Mouse (Mus musculus): Measurements from ENCODE around the gene Nucks1.

Gene Nucks1

GRCm38 (mm10) chr1:131910001-131910648 lies at the start of gene Nucks1:
TSS of gene Nucks1 (plus strand) at chr1:131910534.
- TF ChIP-seq GATA4 (IDR thresholded peaks at IDR 0.05; ENCODE audit: insufficient replicate concordance, low read length): no peak; the same call in 1 of the 2 replicates

- TF ChIP-seq GATA4 (IDR thresholded peaks at IDR 0.05; ENCODE audit: insufficient replicate concordance, low read length): no peak
Observed at GRCm38 (mm10) chr1:131861811-131862210, 48.5 kb upstream of the Nucks1 start.

- no peak for TF ChIP-seq GATA4 (IDR thresholded peaks at IDR 0.05; ENCODE audit: insufficient replicate concordance, low read length)
Observed at GRCm38 (mm10) chr1:131865596-131865995, 44.7 kb upstream of the Nucks1 start.

GRCm38 (mm10) chr1:131866304-131866999 lies 43.9 kb upstream of the Nucks1 start:
- TF ChIP-seq GATA4 (IDR thresholded peaks at IDR 0.05; ENCODE audit: insufficient replicate concordance, low read length): no peak

GRCm38 (mm10) chr1:131867093-131867945 lies 43.0 kb upstream of the Nucks1 start, which contains the start of gene Rab29:
TSS of gene Rab29 (plus strand) at chr1:131867224.
- TF ChIP-seq GATA4 (IDR thresholded peaks at IDR 0.05; ENCODE audit: insufficient replicate concordance, low read length): no peak

GRCm38 (mm10) chr1:131867946-131868290 lies 42.4 kb upstream of the Nucks1 start:
- no peak for TF ChIP-seq GATA4 (IDR thresholded peaks at IDR 0.05; ENCODE audit: insufficient replicate concordance, low read length)

- TF ChIP-seq GATA4 (IDR thresholded peaks at IDR 0.05; ENCODE audit: insufficient replicate concordance, low read length): no peak
Observed at GRCm38 (mm10) chr1:131869561-131869960, 40.8 kb upstream of the Nucks1 start.

- no peak for TF ChIP-seq GATA4 (IDR thresholded peaks at IDR 0.05; ENCODE audit: insufficient replicate concordance, low read length)
Observed at GRCm38 (mm10) chr1:131872856-131873255, 37.5 kb upstream of the Nucks1 start.

GRCm38 (mm10) chr1:131879816-131880215 lies 30.5 kb upstream of the Nucks1 start:
- TF ChIP-seq GATA4 (IDR thresholded peaks at IDR 0.05; ENCODE audit: insufficient replicate concordance, low read length): no peak

- no peak for TF ChIP-seq GATA4 (IDR thresholded peaks at IDR 0.05; ENCODE audit: insufficient replicate concordance, low read length)
Observed at GRCm38 (mm10) chr1:131882787-131883186, 27.5 kb upstream of the Nucks1 start.

GRCm38 (mm10) chr1:131886173-131886572 lies 24.2 kb upstream of the Nucks1 start:
- no peak for TF ChIP-seq GATA4 (IDR thresholded peaks at IDR 0.05; ENCODE audit: insufficient replicate concordance, low read length)

- TF ChIP-seq GATA4 (IDR thresholded peaks at IDR 0.05; ENCODE audit: insufficient replicate concordance, low read length): no peak
Observed at GRCm38 (mm10) chr1:131886641-131887040, 23.7 kb upstream of the Nucks1 start.

GRCm38 (mm10) chr1:131890043-131890658 lies 20.2 kb upstream of the Nucks1 start:
- TF ChIP-seq GATA4 (IDR thresholded peaks at IDR 0.05; ENCODE audit: insufficient replicate concordance, low read length): no peak

GRCm38 (mm10) chr1:131891436-131891835 lies 18.9 kb upstream of the Nucks1 start:
- TF ChIP-seq GATA4 (IDR thresholded peaks at IDR 0.05; ENCODE audit: insufficient replicate concordance, low read length): no peak

GRCm38 (mm10) chr1:131902679-131903078 lies 7.7 kb upstream of the Nucks1 start:
- no peak for TF ChIP-seq GATA4 (IDR thresholded peaks at IDR 0.05; ENCODE audit: insufficient replicate concordance, low read length)

All from liver, adult (tissue).